Mouse (Mus musculus) limb, embryonic 10.5 days (tissue): ENCODE measurements around the gene Trpm5. TPM values are rescaled to one million over a fixed set of nuclear protein-coding genes. Genes with fewer than 3 reads are reported as not detected.

Experiments
- DNase-seq: peaks from one replicate; pipeline ENCODE4 v3.0.0-alpha.2; 2017; ENCODE audit warnings: low spot score
- H3K27ac ChIP-seq: fragments of 300-500 bp; sonication (generic); 2 replicates; pipeline ENCODE4 v1.5.1; 2016; ENCODE audit warnings: mild to moderate bottlenecking
- H3K27me3 ChIP-seq: fragments of 300-500 bp; sonication (generic); 2 replicates; pipeline ENCODE4 v1.6.1; 2016; ENCODE audit warnings: low read depth, mild to moderate bottlenecking; ENCODE audit not compliant: poor library complexity, severe bottlenecking
- H3K36me3 ChIP-seq: fragments of 300-500 bp; sonication (generic); 2 replicates; pipeline ENCODE4 v1.6.1; 2016; ENCODE audit warnings: mild to moderate bottlenecking, moderate library complexity
- H3K4me1 ChIP-seq: fragments of 300-500 bp; sonication (generic); 2 replicates; pipeline ENCODE4 v1.6.1; 2016
- H3K4me3 ChIP-seq: fragments of 300-500 bp; sonication (generic); 2 replicates; pipeline ENCODE4 v1.5.1; 2016; ENCODE audit warnings: mild to moderate bottlenecking, moderate library complexity
- H3K9me3 ChIP-seq: fragments of 300-500 bp; sonication (generic); replicated peaks from 2 replicates; pipeline ENCODE4 v1.6.1; 2016; ENCODE audit warnings: mild to moderate bottlenecking
- whole genome bisulfite sequencing: fragments of 180-500 bp; shearing (Covaris S2); methylation state at CpG from one replicate; pipeline ENCODE4 v1.1.7; 2016; 5-methylcytosine and 5-hydroxymethylcytosine counted together
- polyA plus RNA-seq: library from polyadenylated mRNA; unstranded; fragments of >200 nt; fragmentation: Nextera tagmentation; extraction: Ambion mirVana; gene quantifications from 2 replicates; pipeline ENCODE4 v1.2.1, GENCODE M21; 2016

Gene Trpm5
- polyA plus RNA-seq, 1 experiment from 2014 or later = 1.9 TPM

DNA sequence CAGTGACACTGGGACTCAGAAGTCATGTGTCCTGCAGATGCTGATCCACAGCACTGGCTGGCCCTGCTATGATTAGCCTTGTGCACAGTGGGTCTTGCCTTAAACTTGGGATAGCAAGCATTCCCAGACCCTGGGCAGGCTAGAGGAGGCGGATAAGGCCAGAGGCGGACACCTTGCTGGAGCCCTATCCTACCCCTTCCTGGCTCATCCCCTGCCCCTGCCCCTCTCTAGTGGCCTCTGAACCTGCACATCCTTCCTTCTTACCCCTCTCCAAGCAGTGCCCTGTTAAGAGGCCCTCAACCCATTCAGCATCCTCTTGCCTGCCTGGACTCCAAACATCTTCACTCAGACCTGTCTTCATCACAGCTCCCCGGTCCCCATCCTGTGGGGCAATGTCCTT is 53.9 kb downstream of the Trpm5 start:
- no peaks in the 10 kb centered on the region for H3K4me1 ChIP-seq
- no peaks in the 10 kb centered on the region for H3K9me3 ChIP-seq
- no peak overlapping the region for H3K4me3 ChIP-seq
- no peaks in the 10 kb centered on the region for H3K36me3 ChIP-seq
- H3K27ac ChIP-seq = no peak overlapping the region
- no peak for DNase-seq
- WGBS = 96% methylated on average over 3 of the region's 3 CpGs
- no peaks in the 10 kb centered on the region for H3K27me3 ChIP-seq

DNA sequence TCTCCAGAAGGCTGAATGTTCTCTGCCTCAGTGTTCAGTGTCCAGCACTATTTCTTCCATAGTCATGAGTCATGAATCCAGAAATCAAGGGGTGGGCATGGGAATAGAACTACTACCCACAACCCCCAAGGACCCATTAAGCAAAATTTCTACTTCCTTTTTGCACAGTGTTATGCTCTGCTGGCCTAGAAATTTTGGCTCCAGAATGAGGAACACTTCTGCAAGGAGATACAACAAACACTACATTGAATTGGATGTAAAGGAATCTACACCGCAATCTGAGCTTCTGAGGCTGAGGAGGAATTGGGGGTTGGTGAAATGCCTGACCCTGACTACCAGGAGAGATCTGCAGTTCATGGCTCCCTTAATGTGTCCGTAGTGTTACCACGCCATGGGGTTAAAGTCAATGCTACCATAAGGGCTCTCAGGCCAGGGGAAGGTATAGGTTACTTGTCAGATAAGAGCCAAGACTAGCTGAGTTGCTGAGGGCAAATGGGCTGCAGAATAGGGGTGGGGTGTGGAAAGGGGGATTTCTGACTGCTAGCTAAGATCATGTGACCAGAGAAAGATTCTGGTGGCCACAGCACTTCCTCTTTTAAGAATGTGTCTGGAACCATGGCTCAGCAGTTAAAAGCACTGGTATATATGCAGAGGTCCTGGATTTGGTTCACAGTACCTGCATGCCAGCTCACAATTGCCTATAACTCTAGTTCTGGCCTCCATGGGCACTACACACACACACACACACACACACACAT is 56.1 kb downstream of the Trpm5 start:
- WGBS = 89% methylated on average over 3 of the region's 3 CpGs
- Histone ChIP-seq H3K4me1 (no peaks in the 10 kb centered on the region), H3K27me3 (no peaks in the 10 kb centered on the region), H3K27ac (no peak overlapping the region), H3K9me3 (no peaks in the 10 kb centered on the region), H3K36me3 (no peaks in the 10 kb centered on the region), H3K4me3 (no peak overlapping the region)
- no peak for DNase-seq

GRCm38 (mm10) chr7:143037306-143037705 is 57.1 kb downstream of the Trpm5 start:
- no peaks in the 10 kb centered on the region for H3K4me1 ChIP-seq
- no peak overlapping the region for H3K27ac ChIP-seq
- H3K36me3 ChIP-seq = no peaks in the 10 kb centered on the region
- no peaks in the 10 kb centered on the region for H3K27me3 ChIP-seq
- WGBS = 93% methylated on average over 4 of the region's 4 CpGs
- H3K4me3 ChIP-seq = no peak overlapping the region
- H3K9me3 ChIP-seq = no peaks in the 10 kb centered on the region
- no peak for DNase-seq

DNA sequence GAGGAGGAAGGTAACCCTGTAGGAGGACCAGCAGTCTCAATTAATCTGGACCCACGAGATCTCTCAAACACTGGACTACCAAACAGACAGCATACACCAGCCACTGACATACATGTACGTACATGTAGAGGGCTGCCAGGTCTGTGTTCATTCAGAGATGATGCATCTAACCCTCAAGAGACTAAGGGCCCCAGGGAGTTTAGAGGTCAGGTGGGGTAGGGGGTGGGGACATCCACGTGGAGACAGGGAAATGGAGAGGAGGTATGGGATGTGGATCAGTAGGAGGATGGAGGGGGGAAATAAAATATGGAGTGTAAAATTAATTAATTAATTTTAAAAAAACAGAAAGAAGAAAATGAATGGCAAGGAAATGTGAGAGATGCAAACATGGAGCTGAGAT is 57.7 kb downstream of the Trpm5 start:
- Histone ChIP-seq H3K27ac (no peak overlapping the region), H3K27me3 (no peaks in the 10 kb centered on the region), H3K4me1 (no peaks in the 10 kb centered on the region), H3K36me3 (no peaks in the 10 kb centered on the region), H3K9me3 (no peaks in the 10 kb centered on the region), H3K4me3 (no peak overlapping the region)
- DNase-seq = no peak
- 82% methylated on average over 3 of the region's 3 CpGs for WGBS

GRCm38 (mm10) chr7:143034519-143035450 is 59.7 kb downstream of the Trpm5 start:
- Histone ChIP-seq H3K36me3 (no peaks in the 10 kb centered on the region), H3K4me1 (no peaks in the 10 kb centered on the region), H3K4me3 (no peak overlapping the region), H3K27me3 (no peaks in the 10 kb centered on the region), H3K9me3 (no peaks in the 10 kb centered on the region), H3K27ac (no peak overlapping the region)
- 91% methylated on average over 8 of the region's 8 CpGs for WGBS
- DNase-seq = no peak

DNA sequence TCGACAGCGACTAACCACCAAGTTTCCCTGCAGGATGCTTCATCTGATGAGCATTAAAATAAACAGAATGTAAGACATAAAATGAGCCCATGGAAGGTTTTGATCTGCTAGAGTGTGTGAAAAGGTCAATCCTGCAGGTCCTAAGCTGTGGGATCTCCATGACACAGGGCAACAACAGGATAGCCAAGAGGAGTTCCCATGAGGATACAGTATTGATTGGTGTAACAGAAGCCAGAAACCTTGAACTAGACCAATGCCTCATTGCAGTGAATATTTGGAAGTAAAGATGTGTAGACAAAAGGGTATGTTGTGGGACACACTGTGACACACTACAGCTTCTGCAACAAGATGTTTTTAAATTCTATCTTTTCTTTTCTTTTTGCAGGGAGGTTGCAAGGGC is 60.3 kb downstream of the Trpm5 start:
- Histone ChIP-seq H3K4me1 (no peaks in the 10 kb centered on the region), H3K4me3 (no peak overlapping the region), H3K36me3 (no peaks in the 10 kb centered on the region), H3K27ac (no peak overlapping the region), H3K9me3 (no peaks in the 10 kb centered on the region), H3K27me3 (no peaks in the 10 kb centered on the region)
- WGBS = 97% methylated on average over 2 of the region's 2 CpGs
- DNase-seq = no peak

GRCm38 (mm10) chr7:143033581-143033980 is 60.9 kb downstream of the Trpm5 start:
- no peak for DNase-seq
- no peaks in the 10 kb centered on the region for H3K27me3 ChIP-seq
- no peak overlapping the region for H3K4me3 ChIP-seq
- H3K36me3 ChIP-seq = no peaks in the 10 kb centered on the region
- H3K9me3 ChIP-seq = no peaks in the 10 kb centered on the region
- no peak overlapping the region for H3K27ac ChIP-seq
- no peaks in the 10 kb centered on the region for H3K4me1 ChIP-seq
- WGBS = 92% methylated on average over 4 of the region's 4 CpGs

DNA sequence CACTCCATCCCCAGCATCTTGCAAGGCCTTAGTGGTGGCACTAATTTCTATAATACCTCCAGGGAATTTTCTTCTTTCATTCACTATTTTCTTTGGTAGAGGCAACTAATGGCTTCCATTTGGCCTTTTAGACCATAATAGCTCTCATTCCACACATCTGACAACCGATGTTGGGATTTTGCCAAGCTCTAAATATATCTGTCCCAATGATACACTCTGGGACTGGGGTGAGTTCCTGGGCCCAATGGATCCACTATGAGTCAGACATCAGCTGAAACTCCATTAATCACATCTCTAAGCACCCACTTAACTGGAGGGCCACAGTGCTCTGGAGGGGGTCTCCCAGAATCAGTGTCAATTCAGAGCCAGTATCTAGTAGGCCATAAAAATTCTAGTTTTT is 62.6 kb downstream of the Trpm5 start:
- Histone ChIP-seq H3K9me3 (no peaks in the 10 kb centered on the region), H3K4me1 (no peaks in the 10 kb centered on the region), H3K4me3 (no peak overlapping the region), H3K27ac (no peak overlapping the region), H3K27me3 (no peaks in the 10 kb centered on the region), H3K36me3 (no peaks in the 10 kb centered on the region)
- WGBS = 93% methylated on average over 1 of the region's 1 CpGs
- DNase-seq = no peak

- H3K36me3 ChIP-seq = no peaks in the 10 kb centered on the region
- 95% methylated on average over 4 of the region's 4 CpGs for WGBS
Measured at GRCm38 (mm10) chr7:143027196-143027595, 67.2 kb downstream of the Trpm5 start.

DNA sequence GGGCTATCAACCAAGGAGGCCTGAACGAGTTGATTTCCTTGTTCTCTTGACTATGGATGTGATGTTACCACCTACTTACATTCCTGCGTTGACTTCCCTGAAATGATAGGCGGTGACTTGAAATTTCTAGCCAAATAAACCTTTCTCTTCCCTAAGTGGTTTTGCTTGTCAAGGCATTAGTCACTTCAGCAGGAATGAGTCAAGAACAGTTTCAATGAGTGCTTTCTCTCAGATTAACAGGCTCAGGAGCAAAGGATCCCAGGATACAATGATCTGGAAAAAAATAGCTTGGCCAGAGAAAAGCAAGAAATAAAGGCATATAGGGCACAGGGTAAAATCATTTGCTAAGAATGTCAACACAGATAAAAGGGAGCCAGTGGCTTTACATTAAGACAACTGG is 68.9 kb downstream of the Trpm5 start:
- no peak for DNase-seq
- H3K4me3 ChIP-seq = no peak overlapping the region
- H3K36me3 ChIP-seq = no peaks in the 10 kb centered on the region
- WGBS = 94% methylated on average over 3 of the region's 3 CpGs
- peaks cover 2% of the 10 kb centered on the region for H3K4me1 ChIP-seq
- H3K9me3 ChIP-seq = no peaks in the 10 kb centered on the region
- no peaks in the 10 kb centered on the region for H3K27me3 ChIP-seq
- H3K27ac ChIP-seq = no peak overlapping the region

More at GRCm38 (mm10) chr7:143027196-143027595, 67.2 kb downstream of the Trpm5 start:
- Histone ChIP-seq H3K27me3 (no peaks in the 10 kb centered on the region), H3K4me3 (no peak overlapping the region), H3K27ac (no peak overlapping the region), H3K4me1 (no peaks in the 10 kb centered on the region), H3K9me3 (no peaks in the 10 kb centered on the region)
- DNase-seq = no peak

DNA sequence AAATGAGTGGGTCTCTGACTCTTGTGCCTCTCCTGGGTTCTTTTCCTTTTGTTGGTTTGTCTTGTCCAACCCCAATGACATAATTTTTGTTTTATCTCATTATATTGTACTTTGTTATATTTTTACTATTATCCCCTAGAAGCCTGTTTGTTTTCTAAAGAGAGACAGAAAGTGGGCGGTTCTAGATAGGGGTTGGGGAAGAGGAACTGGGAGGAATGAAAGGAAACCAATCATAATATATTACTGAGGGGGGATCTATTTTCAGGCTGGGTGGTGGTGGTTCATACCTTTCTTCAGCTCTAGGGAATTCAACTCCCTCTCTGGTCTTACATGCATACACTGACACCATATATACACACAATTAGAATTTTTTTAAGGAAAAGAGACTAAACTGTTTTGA is 70.1 kb downstream of the Trpm5 start:
- no peaks in the 10 kb centered on the region for H3K36me3 ChIP-seq
- no peaks in the 10 kb centered on the region for H3K27me3 ChIP-seq
- H3K4me3 ChIP-seq = no peak overlapping the region
- no peaks in the 10 kb centered on the region for H3K9me3 ChIP-seq
- peaks cover 4% of the 10 kb centered on the region for H3K4me1 ChIP-seq
- H3K27ac ChIP-seq = no peak overlapping the region
- DNase-seq = no peak
- WGBS = 95% methylated on average over 1 of the region's 1 CpGs

DNA sequence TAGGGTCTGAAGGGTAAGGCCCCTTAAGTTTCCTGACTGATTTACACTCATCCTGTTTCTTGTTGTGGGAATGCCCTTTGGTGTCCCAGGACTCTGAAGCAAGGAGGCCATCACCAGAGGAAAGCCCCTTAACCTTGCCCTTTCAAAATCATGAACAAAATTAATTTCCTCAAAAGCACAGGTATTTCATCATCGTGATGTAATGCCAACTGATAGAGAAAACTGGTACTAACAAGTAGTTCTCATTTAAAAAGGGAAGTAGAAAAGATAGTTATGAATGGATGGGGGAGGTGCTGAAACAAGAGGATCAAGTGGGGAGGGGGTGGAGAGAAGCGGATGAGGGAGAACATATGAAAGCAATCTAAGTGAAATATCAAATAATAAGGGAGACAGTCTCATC is 70.9 kb downstream of the Trpm5 start:
- H3K4me1 ChIP-seq = peaks cover 4% of the 10 kb centered on the region
- H3K27ac ChIP-seq = no peak overlapping the region
- no peaks in the 10 kb centered on the region for H3K9me3 ChIP-seq
- no peaks in the 10 kb centered on the region for H3K36me3 ChIP-seq
- H3K27me3 ChIP-seq = no peaks in the 10 kb centered on the region
- 93% methylated on average over 2 of the region's 2 CpGs for WGBS
- DNase-seq = no peak
- no peak overlapping the region for H3K4me3 ChIP-seq
